Mouse (Mus musculus): ENCODE data around the gene Tent4a.

Gene Tent4a

DNA sequence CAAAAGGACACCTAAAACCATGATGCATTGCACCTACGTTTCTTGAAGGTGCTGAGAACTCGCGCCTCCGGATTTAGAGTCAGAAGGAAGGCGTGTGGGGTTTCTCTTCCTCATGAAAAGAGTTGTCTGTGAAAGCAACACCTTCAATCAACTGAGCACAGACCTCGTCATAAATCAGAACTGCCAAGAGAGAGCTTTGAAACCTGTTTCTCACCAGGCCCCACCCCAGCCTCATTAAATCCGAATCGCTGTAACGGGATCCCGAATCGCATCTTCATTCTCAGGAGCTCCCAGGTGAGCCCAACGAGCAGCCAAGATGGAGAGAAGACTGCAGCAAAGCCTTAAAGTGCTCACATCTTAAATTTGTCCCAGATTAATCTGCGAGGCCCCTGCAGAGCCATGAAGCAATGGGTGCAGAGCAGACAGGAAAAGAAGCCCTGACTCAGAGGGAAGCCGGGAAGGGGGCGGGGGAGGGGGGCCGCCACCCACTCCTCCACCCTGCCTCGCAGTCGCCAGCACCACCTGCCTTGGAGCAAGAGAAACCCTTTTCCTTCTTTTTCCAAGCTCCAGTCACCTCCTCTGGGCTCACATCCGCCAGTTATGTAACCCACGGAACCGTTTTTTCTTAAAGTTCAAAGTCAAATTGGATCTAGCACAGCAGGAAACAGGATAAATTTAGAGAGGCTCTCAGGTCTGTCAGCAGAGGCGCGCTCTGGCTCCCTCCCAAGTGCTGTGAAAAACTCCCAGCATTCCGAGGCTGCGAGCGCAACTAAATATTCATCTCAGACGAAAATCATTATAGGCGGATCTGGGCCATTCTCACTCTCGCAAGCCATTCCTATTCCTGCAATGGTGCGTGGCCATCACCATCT is 52.5 kb downstream of the Tent4a start:
- DNase-seq (ENCODE audit: low read depth in 1 of 2, low spot score in 2 of 2), result no peak

DNA sequence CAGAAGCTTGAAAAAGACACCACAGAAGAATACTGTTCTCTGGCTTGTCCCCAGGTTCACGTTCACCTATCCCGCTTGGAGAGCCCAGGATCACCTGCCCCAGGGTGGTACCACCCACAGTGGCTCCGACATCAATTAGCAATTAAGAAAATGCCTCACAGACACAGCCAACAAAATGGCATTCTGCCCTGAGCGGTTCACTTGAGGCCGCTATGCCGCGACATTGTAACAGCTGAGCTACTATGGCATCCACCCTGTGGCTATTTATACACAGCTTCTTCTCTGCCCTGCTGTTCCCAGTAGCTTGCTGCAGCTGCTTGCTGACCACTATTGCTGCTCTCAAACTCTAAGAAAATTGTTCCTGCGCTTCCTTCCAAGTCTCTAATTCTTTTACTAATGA is 53.4 kb downstream of the Tent4a start:
- DNase-seq (ENCODE audit: low read depth in 1 of 2, low spot score in 2 of 2), result no peak

DNA sequence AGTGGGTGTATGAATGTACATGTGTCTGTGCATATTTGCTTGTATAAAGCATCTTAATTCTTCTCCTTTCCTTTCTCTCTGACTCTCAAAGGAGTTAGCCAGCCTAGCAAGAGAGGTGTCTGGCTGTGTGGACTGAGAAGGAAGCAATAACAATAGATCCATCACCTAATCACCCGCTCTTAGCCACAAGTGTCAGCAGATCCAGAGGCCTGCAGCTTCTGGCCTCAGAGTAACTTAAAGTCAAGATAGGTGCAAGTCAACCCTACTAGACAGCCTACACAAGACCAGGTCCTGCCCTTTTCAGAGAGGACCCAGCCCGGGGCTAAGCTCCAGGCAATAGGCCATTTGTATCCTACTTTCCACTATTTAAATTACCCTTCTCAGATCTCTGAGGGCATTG is 54.5 kb downstream of the Tent4a start:
- DNase-seq (ENCODE audit: low read depth in 1 of 2, low spot score in 2 of 2), result no peak

DNA sequence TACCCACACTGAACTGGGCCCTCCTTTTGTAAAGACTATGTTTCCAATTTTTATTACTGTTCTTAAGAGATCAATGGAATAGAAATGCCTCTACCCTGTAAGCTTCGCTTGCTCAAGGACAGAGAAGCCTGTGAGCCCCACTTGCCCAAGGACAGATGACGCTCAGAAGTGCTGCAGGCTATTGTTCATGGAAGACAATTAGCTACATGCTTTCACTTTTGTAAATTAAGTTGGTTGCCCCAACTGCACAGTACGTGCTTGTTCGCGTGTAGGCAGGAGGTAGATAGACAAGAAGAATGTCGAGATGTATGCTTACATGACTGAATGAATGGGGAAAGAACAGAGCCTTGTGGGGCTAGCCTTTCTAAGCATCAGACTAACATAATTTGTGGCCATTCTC is 55.7 kb downstream of the Tent4a start:
- no peak for DNase-seq (ENCODE audit: low read depth in 1 of 2, low spot score in 2 of 2)

DNA sequence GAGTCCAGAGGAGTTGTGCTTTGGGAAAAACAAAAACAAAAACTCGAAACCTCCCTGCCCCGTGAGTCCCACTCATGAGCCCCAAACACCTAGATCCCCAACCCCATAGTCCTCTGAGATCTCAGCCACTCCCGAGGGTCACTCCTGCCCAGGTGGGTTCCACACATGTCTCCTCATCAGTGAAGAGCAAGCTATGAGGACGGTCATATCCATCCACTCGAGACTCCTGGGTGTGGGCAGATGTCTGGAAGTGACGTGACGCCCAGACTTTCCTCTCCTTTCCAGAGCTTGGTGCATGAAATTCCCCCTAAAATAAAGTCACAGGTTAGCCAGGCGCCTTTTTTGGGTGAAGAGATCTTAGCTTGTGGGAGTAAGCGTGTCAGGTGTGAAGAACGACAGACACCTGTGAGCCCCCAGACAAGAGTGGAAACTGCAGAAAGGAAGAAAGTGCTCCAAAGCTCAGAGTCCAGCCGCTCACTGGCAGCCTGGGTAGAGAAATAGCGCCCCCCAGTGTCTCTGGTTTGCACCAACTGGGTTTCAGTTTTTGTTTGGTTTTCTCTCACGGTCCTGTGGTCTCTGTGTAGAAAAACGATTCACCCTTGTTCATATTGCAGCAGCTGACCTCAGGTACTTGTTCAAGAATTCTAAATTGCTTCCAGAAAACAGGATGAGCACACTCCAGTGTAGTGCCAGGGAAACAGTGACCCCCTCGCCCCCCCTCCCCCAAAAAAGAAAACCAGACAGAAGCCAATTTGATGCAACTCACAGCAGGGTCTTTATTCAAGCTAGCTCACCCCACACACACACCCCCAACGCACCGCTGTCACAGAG is 73.6 kb downstream of the Tent4a start:
- no peak for DNase-seq (ENCODE audit: low read depth in 1 of 2, low spot score in 2 of 2)

DNA sequence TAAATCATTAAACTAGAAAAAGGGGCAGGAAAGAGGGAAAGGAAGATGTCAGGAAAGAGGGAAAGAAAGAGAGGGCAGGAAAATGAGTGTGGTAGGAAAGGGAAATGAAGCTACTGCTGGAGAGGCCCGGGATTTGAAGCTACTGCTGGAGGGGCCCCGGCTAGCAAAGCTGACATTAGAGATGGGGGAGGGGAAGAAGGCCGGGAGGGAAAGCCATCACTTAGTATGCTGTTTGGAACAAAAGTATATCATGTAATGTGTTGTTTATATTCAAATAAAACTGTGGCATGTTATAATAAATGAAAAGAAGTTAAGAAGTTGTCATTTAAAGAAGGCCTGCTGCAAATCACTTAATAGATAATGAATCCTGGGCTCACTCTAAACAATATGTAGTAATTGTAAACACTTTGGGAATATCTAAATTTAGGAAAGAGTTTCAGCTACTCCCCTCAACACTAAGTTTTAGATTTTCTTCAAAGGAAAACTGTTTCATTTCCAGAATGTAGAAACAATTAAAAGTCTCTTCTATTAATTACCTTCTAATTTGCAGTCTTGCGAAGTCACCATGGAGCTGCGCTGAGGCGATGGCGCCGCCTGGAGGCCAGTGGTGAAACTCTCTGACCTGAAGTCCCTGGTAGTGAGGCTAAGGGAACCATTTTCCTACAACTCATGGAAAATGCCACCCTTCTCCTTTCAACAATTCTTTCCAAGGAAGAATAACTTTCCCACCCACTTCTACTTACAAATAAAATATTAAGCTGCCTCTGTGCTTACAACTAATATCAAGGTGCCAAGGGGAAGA is 74.6 kb downstream of the Tent4a start:
- DNase-seq (ENCODE audit: low read depth in 1 of 2, low spot score in 2 of 2), result no peak

DNA sequence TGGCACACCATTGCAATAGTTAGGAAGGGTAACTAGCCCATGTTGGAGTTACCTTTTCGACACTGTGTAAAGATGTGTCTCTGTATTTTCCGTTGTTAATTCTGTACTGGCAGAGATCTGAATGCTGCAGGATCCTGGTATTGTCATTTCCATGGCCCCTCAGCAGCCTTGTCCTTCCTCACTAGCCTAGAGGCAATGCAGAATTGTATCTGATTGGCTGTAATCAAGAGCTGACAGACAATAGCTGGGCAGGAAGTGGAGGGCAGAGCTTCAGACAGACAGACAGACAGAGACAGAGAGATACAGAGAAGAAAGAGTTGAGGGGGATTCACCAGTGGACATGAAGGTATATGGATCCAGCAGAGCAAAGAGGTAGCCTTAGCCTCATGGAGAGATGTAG is 75.5 kb downstream of the Tent4a start:
- no peak for DNase-seq (ENCODE audit: low read depth in 1 of 2, low spot score in 2 of 2)

DNA sequence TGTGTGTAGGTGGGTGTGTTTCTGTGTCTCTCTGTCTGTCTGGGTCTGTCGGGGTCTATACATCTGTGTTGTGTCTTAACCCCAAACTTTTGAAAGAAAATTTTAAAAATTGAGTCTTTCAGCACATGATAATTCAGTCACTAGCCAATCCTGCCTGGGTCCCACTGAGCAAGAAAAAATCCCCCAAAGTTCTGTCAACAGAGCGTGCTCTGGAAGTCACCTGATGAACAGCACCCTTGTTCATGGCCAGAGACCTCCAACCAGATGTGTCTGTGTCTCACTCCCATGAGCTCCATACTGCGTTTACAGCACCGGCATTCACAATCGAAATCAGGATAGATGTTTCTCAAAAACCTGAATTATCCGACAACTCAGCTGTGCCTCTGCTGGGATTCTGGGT is 76.0 kb downstream of the Tent4a start:
- no peak for DNase-seq (ENCODE audit: low read depth in 1 of 2, low spot score in 2 of 2)

DNA sequence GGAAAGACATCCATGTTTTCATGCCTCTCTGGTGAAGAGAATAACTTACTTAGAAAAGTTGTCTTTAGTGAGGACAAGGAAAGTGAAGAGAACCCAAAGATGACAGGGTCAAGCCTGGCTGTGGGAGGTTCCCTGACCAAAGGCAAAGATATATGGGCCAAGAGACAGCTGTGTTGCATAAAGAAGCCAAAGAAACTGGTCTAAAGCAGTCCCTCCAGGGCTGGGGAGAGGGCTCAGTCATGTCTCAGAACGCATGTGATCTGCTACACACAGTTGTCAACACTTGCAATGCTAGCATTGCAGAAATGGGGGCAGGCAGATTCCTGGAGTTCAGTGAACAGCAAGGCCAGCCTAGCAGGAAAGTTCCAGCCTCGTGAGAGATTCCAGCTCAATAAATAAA is 77.3 kb downstream of the Tent4a start:
- DNase-seq (ENCODE audit: low read depth in 1 of 2, low spot score in 2 of 2), result no peak

DNA sequence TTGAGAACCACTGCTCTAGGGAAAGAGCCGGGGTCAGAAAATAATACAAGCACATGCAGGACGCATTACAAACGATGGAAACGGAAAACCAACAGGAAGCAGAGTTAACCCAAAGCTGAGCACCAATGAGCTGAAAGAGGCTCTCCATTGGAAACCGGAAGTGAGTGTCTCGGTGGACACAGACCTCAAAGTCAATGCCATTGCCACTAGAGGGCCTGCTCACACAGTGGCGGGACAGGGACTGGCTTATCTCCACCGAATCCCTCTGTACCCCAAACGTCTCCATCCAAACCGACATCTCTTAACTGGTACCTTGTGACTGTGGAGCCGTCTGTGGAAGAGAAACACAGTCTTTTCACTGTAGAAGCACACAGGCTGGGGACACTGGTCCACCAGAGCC is 77.8 kb downstream of the Tent4a start:
- DNase-seq (ENCODE audit: low read depth in 1 of 2, low spot score in 2 of 2), result no peak

DNA sequence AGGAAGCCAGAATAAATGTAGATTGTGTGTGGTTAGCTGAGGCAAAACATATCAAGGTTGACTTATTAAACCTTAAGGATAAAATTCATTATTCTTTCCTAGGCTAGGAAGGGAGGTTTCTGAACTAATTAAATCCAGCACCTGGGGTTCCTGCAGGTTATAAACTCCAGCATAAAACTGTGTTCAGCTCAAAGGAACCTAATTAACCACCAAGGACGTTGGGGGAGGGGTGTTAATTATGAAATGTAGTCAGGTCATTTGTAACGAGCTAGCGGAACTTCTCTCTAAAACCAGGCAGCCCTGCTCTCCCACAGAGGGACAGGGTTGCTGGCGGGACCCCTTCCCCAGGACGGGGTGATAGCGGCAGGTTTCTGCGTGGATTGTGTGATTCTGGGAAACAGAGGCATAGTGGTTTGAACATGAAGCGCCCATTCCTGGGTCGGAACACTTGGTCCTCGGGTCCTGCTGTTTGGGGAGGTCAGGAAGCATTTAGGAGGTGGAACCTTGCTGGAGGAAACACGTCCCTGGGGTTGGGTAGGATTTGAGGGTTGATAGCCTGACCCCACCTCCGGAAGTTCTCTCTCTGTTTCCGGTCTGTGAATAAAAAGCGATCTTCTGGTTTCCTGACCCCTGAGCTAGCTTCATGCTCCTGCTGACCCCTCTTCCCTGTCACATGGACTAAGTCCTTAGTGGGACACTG is 78.8 kb downstream of the Tent4a start:
- DNase-seq (ENCODE audit: low read depth in 1 of 2, low spot score in 2 of 2), result no peak
